Mouse (Mus musculus) cerebellum, adult 18-20 months (tissue): ENCODE results near the gene Gtf2ird1.
"Not testable (repeated sequence)": the region's sequence is repeated elsewhere in the genome, so short reads cannot be mapped to it uniquely, and the experiment has no call there.

ENCODE experiments used
- DNase-seq, 2 experiments: peaks; one replicate each; pipeline ENCODE4 v3.0.0; 2021

The Gtf2ird1 gene

DNA sequence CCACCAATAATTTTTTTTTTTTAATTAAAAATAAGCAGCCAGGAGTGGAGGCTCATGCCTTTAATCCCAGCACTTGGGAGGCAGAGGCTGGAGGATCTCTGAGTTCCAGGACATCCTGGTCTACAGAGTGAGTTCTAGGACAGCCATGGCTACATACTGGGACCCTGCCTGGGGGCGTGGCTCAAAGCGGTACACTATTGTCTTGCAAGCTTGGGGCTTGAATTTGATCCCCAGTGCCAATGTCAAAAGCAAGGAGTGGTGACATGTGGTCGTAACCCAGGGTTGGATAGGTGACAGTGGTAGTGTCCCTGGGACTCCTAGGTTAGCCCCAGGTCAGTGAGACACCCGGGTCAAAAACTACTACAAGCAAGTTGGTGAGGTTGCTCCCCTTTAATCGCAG, 114.8 kb downstream of the Gtf2ird1 start:
- DNase-seq, result no peak

DNA sequence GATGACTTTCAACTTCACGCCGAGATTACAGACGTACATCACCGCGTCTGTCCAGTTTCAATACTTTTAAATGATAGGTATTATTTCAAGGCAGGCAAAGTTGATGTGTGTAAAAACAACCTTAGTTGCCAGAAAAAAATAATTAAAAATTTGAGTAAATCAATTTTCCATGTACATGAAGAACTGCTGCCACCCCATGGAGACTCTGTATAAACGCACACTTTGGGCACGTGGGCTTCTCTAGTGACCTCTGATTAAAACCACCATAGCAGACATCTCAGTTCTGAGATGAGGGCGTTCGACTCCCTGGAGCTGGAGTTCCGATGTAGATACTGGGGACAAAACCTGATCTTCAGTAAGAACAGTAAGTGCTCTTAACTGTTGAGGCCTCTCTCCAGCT, 115.2 kb downstream of the Gtf2ird1 start:
- DNase-seq, result no peak

DNA sequence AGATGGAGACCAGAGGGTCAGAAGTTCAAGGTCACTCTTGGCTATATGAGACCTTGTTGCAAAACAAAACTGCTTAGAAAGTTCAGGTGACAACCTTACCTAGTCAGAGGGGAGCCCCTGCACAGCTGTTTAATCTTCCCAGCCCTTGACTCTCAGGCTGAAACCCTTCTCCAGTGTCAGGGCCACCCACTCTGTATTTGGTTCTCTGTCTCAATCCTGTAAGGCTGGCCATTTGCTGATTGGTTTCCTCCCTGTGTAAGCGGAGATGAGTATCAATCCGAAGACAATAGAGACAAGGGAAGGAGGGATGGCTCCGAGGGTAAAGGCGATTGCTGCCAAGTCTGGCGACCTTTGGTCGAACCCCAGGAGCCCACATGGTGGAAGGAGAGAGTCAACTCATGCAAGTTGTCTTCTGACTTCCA, 116.4 kb downstream of the Gtf2ird1 start:
- no peak for DNase-seq

DNA sequence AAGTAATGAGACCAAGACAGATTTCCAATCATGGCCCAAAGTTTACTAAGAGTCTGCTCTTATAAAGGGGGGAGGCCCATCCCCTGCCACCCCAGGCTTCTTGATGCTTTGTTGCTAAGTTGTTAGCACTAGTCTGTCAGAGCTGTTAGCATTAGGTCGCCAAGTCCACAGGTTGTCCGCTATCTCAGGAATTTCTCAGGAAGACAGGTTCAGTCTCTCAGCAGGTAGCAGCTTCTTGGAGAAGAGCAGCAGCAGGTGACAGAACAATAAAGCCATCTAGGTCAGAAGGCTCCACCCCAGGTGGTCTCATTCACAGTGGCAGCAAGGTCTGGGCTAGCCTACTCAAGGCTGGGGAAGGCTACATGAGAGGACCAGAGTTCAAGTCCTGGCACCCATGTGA, 119.5 kb downstream of the Gtf2ird1 start:
- DNase-seq, result not testable (repeated sequence)

DNA sequence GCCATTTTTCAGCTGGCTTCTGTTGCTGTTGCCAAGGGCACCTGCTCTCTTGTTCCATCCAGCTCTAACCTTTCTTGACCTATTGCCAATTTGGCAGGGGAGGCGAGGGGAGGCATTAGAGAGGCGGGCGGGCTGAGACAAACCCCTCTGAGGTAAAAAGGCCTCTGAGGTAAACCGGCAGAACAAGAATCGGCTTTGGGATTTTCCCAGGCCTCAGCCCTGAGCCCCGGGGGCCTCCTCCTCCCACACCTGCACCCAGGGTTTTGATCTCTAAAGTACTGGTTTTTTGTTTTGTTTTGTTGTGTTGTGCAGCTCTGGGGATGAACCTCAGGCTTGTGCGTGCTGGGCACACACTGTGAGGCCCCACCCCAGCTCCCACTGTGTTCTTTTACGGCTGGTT, 123.8 kb downstream of the Gtf2ird1 start:
- no peak for DNase-seq

DNA sequence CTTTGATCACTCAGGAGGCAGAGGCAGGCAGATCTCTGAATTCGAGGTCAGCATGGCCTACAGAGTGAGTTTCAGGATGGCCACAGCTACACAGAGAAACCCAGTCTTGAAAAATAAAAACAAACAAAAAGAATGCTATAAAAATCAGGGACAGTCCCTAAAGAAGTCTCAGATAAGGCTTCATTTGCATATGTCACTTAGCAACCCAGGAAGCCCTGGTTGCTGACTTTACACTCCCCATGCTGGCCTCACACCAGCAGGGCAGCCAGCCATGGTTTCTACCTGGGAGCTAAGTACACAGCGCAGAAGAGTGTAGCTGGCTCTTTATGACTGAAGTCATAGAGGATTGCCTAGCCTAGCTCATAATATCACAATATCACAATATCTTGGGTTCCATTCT, 126.4 kb downstream of the Gtf2ird1 start:
- DNase-seq, result no peak

DNA sequence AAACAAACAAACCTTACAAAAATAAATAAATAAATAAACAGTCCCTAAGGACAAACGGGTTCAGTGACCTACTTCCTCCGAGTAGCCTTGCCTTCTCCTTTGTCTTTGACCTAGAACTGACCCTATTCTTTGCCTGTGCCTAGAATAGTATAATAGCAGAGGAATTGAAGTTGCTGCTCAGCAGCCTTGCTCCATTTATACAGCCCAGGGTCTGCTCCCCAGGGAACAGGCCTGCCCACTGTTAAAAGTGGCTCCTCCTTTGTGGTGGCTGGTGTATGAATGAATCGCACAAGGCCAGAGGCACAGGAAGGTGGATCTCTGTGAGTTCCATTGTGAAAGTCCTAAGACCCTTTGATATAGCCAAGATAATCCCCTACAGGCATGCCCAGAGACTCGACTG, 127.2 kb downstream of the Gtf2ird1 start:
- no peak for DNase-seq

DNA sequence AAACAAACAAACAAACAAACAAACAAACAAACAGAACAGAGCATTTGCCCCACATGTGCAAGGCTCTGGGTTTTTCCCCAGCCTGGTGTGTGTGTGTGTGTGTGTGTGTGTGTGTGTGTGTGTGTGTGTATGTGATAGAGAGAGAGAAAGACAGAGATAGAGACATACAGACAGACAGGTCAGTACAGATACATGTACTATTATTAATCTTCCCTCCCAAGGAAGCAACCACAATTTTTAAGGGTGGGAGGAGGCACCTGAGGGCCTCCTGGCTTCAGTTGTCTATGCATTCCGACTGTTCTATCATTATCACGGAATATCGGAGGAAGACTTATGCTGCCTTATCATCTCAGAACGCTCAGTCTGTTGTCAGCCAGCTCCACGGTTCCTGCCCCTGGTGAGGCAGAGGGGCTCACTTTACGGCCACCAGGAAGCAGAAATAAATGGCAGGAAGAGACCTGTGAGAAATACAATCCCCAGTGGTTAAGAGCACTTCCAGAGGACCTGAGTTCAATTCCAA, 128.0 kb downstream of the Gtf2ird1 start:
- DNase-seq, result no peak

DNA sequence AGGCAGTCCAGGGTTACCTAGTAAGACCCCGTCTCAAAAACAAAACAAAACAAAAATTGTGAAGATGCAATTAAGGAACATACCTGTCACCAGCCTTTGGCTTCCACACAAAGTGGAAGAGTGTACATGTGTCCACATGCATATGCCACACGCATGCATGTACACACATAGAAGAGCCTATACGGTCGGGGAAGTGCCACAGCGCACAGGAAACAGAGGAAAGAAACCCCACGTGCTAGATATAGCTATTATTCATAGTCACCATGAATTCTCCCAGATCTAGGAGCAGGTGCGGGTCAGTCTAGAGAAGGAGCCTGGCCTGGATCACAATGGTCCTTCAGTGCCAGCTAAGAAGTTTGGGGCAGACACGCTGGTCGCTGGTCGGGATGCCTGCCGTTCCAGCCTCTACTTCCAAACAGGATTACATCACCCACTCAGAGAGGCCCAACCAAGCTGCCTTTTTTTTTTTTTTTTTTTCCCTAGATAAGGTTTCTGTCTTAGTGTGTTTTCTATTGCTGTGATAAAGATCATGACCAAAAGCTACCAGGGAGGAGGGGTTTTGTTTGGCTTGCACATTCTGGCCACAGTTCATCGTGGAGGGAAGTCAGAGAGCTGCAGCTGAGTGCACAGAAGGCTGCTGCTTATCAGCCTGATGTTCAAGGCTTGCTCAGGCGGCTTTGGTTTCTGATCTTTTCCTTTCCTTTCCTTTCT, 130.5 kb downstream of the Gtf2ird1 start:
- DNase-seq, result no peak

DNA sequence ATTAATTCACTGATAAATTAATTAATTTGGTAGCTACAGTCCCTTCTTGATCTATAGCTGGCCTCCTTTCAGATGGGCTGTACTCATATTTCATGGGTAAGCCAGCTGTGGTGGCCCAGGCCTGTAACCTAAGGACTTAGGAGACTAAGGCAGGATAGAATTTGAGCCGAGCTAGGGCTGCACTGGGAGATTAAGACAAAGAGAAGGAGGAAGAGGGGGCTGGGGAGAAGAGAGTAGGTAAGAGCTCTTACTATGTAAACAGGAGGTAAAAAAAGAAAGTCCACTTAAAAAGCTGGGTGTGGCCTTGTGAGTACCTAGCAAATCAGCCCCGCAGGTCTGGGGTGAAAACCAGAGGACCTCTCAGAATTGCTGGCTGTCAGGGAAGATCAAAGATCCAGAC, 132.6 kb downstream of the Gtf2ird1 start:
- DNase-seq, result no peak

DNA sequence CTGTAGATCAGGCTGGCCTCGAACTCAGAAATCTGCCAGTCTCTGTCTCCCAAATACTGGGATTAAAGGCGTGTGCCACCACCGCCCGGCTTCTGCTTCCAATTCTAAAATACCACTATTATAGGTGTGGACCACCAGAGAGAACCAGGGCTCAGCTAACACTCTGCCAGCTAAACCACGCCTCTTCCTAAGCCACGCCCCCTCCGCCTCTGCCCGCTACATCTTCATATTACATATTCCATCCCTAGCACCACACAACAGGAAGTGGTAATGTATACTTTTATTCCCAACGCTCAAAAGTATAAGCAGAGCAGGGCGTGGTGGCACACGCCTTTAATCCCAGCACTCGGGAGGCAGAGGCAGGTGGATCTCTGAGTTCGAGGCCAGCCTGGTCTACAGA, 133.2 kb downstream of the Gtf2ird1 start:
- no peak for DNase-seq

DNA sequence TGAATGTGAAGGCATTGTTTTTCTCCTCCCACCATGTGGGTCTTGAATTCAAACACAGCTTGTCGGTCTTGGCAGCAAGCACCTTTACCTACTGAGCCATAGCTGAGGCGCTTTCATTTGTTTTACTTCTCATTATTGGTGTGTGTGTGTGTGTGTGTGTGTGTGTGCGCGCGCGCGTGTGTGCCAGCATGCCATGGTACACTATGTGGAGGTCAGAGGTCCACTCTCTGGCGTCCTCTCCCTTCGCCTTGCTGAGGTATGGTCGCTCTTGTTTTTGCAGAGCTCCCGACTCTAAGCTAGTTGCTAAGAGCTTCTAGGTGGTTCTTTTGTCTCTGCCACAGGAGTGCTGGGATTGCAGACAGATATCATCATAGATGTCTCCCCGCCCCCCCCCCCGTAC, 134.2 kb downstream of the Gtf2ird1 start:
- no peak for DNase-seq

DNA sequence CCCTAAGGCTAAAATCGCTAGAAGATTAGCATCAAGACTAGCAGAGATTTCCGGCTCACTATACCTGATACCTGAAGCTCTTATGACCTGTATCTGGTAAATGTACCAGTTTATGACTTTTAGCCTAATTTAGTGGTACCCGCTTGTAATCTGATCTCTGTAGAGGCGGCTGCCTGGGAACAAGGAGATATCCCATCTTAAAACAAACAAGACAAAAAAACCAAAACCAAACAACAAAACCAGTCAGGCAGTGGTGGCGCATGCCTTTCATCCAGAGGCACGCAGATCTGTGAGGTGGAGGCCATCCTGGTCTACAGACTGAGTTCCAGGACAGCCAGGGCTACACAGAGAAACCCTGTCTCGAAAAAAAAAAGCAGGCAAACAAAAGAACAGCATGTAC, 134.8 kb downstream of the Gtf2ird1 start:
- DNase-seq, result no peak

DNA sequence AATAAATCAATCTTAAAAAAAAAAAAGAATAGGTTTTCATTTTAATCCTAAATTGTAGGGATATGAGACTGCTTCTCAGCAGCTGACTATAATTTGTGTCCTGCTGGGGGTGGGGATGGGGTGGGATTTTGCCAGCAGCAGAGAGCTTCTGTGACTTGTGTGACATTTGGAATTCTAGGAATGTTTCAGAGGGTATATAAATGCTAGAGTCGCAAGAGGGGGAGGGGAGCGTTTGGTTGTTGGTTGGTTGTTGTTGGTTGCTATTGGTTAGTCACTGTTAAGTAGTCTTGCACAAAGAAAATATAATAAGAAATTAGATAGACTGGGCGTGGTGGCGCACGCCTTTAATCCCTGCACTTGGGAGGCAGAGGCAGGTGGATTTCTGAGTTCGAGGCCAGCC, 137.6 kb downstream of the Gtf2ird1 start:
- no peak for DNase-seq

DNA sequence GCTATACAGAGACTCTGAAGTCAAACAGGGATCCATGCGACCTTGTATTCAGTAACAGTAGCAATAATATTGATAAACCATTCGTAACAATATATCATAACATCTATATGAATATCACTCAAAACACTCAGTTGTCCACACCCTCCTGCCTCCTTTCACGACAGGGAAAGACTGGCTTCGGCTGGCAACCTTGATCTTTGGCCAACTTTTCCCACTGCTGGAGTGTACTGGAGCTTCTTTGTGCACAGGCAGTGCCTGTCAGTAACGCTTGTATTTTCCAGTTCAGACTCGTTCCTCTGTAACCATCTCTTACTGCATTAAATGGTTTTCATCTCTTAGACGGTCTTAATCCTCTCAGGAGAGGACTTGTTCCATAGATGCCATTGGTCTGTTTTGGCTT, 139.8 kb downstream of the Gtf2ird1 start:
- DNase-seq, result no peak

DNA sequence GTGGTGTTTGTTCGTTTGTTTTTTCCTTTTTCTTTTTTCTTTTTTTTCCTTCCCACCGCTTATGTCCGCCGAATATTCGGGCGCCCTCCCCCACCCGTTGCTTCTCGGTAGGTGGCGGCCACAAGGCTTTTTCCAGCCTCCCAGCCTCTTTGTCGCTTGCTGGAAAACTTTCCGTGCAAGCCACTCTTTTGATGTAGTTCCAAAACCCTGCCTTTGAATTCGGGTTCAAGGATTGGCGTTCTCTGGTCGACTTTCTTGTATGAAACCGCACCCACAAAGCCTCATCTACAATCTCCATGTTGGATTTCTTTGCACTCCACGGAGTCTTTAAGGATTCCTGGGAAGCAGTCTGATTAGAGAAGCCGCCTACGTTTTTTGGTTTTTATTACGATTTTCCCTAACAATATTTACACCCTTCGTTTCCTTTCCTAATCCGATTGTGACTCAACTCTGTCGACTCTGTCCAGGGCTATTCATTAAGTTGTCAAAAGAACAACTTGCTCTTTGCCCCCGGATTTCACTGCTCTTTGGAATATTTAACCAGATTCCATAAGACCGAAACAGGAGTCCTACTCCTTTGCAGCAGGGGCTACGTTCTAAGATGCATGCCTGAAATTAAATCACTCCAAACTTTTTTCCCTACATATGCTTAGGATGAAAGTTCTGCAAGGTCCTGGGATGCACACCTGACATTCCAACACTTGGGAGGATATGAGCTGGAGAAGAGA, 140.7 kb downstream of the Gtf2ird1 start:
- DNase-seq, result peak; percentile 31 to 46

DNA sequence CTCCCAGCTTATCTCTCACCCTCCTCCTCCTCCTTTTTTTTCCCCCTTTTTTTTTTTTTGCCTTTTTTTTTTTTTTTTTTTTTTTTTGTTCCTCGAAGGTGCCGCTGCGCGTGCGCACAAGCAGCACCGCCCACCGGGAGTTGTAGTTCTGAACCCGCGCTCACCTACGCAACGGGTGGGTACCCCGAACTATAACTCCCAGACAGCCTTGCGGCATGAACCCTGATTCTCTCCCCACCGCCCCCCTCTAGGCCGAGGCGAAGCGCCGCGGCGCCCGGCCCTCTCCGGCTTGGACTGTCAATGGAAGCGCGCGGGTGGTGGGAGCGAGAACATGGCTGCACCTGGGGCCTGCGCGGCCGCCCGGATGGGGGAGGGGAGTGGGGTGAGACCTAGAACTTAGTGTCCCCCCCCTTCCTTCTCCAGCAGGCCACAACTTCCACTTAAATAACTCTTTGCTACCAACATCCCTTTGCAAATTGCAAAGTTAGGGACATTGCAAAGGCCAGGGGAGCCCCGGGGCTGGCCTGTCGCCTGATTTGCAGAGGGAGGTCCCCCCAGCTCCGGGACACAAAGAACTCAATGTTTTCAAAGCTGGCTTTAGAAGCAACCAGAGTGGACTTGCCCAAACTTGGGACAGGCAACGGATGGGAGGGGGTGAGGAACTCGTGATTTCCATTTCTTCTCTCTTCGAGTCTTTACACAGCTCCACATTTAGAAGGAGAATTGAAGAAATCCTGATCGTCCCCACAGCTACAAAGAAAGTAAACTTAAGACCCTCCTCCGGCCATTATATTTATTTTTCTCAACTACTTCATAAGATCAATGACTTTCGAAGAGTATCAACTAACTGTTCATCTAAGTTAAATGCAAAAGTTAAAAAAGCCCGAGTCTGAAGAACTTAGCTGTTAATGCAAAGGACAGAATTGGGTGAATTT, 141.6 kb downstream of the Gtf2ird1 start, which contains the start of gene Gtf2i:
Gene Gtf2i (minus strand): TSS at position 73 of the 935 bp plus-strand sequence.
- peak; percentile 94 to 98 for DNase-seq

DNA sequence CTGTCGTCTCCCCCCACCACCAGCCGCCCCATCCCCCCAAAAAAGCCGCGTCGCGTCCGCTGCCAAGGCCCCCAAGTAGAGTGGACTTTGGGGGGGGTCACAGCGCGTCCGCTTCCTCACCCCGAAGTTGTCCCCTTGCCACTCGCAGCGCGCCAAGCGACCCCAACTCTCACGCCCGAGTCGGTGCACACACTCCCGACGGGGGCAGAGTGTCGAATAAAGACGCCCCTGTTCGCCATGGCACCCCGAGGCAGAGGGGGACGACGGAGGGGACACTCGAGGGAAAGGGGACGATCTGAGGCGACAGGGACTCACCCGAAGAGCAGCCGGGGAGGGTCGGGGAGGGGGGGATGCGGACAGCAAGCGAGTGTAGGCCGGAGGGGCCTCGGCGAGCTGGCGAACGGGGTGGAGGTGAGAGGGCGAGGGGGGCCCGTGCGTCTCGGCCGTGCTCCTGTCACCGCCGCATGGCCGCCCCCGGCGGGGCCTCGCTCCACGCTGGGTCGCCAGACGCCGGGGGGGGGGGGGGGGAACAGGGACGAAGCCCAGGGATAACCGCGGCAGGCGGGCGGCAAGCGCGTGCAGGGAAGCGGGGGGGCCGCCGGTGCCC, 142.3 kb downstream of the Gtf2ird1 start:
- DNase-seq, result peak in 1 of 2 experiments; percentile 52

DNA sequence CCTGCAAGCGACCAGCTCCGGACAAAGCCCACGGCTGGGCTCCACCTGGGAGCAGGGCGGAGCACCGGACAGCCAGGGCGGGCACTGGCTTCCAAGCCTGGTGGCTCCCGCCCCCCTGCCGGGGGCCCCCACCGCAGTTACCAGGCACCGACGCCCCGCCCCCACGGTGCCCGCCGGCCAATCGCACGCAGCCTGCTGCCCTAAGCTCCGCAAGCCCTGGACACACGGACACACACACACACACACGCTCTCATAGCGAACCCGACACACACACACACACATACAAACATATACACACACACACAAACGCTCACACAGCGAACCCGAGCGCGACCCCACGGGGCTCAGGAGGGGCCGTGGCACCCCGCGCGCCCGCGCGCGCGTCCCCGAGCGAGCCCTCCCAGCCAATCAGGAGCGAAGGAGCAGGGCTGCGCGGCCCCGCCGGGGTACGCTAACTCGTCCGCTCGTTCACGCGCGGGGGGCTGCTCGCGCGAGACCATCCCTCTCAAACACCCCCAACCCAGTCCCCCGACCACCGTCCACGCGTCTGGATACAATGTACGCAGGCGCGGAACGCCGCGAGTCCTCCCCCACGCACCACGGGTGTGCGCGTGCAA, 143.0 kb downstream of the Gtf2ird1 start:
- DNase-seq, result peak; percentile 94 to 98

DNA sequence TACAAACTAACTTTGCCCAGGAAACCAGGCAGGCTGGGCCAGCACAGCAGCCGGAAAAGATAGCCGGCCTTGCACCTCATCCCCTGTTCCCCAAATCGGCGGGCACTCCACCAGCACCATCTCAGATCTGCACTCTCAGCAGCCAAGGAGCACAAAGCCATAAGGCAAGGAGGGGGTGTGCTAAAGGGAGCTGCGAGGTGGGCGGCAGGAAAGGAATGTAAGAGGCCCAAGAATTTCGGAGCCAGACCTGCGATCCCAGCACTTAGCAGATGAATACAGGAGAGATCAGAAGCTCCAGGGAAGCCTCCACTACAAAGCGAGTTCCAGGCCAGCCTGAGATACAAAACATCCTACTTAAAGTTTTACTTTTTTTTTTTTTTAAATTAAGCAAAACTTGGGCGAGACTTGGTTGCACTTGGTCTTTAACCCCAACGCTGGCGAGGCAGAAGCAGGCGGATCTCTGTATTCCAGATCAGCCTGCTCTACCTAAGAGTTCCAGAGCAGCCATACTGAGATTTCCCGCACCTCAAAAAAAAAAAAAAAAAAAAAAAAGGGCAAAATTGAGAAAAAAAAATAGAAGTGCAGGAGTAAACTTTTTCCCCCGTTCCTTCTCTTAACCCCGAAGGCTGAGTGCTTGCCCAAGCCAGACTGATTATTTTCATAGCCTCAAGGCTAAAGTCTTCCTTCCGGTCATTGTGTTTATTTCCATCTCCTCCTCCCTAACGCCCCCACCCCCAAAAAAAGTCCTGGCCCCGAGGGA, 143.6 kb downstream of the Gtf2ird1 start:
- peak; percentile 29 to 34 for DNase-seq

DNA sequence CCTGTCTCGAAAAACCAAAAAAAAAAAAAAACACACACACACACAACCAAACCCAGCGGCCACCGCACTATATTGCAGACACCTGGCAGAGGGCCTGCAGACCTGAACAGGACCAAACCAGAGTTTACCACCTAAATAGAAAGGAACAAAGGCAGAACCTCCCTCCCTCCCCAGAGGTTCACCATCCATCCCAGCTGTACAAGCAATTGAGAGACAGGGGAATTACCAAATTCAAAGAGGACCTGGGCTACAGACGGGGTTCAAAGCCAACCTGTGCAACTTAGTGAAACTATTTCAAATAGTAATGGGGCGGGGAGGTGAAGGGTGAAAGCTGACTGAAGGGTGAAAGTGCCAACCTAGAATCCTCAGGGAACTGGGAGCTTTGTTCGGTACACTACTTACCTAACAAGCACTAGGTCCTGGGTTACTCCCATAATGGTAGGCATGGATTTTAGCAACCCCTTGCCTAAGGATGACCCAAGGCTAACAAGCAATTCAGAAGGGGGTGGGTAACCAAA, 144.6 kb downstream of the Gtf2ird1 start:
- DNase-seq, result no peak
